Mouse (Mus musculus) cortical plate, adult 2 months (tissue): ENCODE measurements around the gene 1700029H14Rik. TPM values are rescaled to one million over a fixed set of nuclear protein-coding genes. Genes with fewer than 3 reads are reported as not detected.

Experiments
- H3K27ac ChIP-seq: fragments of 200-500 bp; 2 replicates; pipeline ENCODE4 v1.5.1; 2012; ENCODE audit warnings: low read length, control low read depth, inconsistent platforms; ENCODE audit not compliant: insufficient read depth
- H3K4me1 ChIP-seq: fragments of 200-500 bp; 2 replicates; pipeline ENCODE4 v1.6.1; 2011; ENCODE audit warnings: low read length; ENCODE audit not compliant: control insufficient read depth, insufficient read depth
- H3K4me3 ChIP-seq: fragments of 200-500 bp; 2 replicates; pipeline ENCODE4 v1.5.1; 2011; ENCODE audit warnings: mild to moderate bottlenecking, low read length, control low read depth; ENCODE audit not compliant: insufficient read depth
- CTCF ChIP-seq: fragments of 200-500 bp; IDR thresholded peaks from 2 replicates; pipeline ENCODE4 v1.5.1; 2011; ENCODE audit warnings: mild to moderate bottlenecking, control low read depth, low read length; ENCODE audit not compliant: insufficient read depth; ENCODE audit errors: extremely low read depth
- POLR2A ChIP-seq: fragments of 200-500 bp; IDR thresholded peaks from 2 replicates; pipeline ENCODE4 v1.6.1; 2011; ENCODE audit warnings: mild to moderate bottlenecking, low read length, control low read depth; ENCODE audit not compliant: insufficient read depth; ENCODE audit errors: extremely low read depth
- polyA plus RNA-seq: library from polyadenylated mRNA; depleted of rRNA; stranded (reverse); fragments of >200 nt; gene quantifications from 2 replicates; pipeline ENCODE4 v1.2.3, GENCODE M21; 2012

1700029H14Rik gene
- polyA plus RNA-seq, 1 experiment, result 0.08 TPM

DNA sequence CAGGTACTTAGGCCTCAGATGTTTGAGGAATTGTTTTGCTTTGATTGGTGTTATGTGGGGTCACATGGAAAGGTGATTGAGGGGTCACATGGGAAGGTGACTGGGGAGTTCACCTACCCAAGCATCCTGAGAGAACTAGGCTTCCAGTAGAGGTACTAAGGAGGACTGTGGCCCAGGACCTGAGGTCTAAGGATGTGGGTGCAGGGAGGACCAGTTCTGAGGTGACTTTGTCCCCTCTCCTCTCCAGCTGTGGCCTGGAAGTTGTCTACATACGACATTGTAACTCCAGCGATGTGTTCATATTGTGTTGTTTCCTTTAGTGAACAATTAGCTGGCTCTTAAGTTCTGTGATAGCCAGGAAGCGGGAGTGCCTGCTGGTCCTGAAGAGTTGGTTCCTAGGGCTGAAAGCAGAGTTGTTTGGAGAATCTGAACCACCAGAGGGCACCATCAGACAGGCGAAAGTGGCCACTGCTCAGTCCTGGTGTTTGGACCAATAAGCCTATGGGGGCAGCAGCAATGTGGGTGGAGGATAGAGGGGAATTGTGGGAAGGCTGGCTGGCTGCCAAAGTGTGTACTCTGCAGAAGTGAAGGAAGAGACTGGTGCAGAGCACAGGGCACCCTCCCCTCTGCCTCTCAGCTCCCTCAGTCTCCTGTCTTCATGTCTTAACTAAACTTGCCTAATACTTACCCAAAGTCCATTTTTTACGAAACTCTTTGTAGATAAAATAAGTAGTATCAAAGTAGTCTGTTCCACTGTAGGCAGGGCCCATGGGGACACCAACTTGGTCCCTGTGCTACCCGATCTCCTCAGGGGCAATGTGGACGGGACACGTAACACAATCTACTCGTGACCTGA, 11.3 kb downstream of the 1700029H14Rik start:
- H3K4me3 ChIP-seq, result no peak overlapping the region
- no peak overlapping the region for H3K27ac ChIP-seq
- peaks cover 3% of the 10 kb centered on the region; the same call in 1 of the 2 replicates for H3K4me1 ChIP-seq
- TF ChIP-seq CTCF (peak; percentile 95), POLR2A (no peak)

DNA sequence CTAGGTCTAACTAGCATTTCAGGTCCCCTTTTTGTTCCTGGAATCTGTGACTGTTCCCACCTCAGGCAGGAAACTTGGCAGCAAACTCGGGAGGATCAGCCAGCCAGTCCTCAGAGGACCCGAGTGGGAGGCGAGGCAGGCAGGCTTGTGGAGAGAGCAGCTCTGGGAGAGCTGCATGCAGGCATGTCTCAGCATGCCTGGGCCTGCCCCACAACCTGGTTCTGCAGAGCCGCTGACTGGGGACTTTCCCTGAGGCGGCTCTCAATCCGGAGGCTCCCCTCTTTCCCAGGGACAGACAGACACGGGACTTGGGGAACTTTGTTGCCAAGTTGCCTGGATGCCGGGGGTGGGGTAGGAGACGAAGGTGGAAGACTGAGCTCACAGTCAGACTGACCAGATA, 13.4 kb downstream of the 1700029H14Rik start:
- H3K4me3 ChIP-seq, result no peak overlapping the region
- TF ChIP-seq POLR2A (no peak), CTCF (no peak)
- no peak overlapping the region for H3K27ac ChIP-seq
- H3K4me1 ChIP-seq, result peaks cover 3% of the 10 kb centered on the region; the same call in 1 of the 2 replicates

DNA sequence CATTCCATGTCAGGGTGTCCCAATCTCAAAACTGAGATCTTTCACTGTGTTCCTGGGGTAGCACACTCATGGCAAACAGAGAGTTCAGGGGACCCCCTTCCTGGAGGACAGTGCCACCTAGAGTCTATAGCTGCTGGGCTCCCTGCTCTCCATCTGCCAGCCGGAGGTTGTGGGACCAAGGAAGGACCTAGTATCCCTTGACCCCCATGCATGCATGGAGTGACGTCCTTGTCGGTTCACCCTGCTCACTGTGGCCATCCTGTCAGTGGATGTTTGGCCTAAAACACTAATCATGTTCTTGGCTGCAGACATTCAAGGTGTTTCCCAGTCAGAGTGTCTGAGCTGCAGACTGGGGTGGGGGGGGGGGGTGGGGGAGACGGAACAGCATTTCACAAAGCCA, 14.0 kb downstream of the 1700029H14Rik start:
- Histone ChIP-seq H3K4me3 (no peak overlapping the region), H3K4me1 (peaks cover 3% of the 10 kb centered on the region; the same call in 1 of the 2 replicates)

DNA sequence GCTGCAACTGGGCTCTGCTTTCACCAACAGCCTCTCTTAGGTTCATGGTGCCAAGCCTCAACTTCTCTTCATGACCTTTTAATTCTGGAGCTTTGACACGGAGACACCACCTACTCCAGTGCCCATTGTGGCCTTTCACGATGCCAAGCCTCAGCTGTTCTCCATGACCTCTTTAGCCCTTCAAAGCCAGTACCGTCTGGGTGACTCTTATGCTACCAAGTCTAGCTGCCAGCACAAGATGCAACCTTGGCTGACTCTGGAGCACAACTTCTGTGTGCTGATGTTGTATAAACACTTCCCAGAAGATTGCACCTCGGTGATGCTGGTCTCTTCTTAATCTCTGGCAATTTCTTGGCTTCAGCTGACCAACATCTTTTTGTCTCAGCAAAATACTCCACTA, 15.8 kb downstream of the 1700029H14Rik start:
- TF ChIP-seq CTCF, result no peak
- H3K4me3 ChIP-seq, result no peak overlapping the region
- no peak overlapping the region for H3K27ac ChIP-seq
- H3K4me1 ChIP-seq, result peaks cover 5% of the 10 kb centered on the region; the same call in 1 of the 2 replicates

More for the DNA sequence above, 14.0 kb downstream of the 1700029H14Rik start:
- no peak overlapping the region for H3K27ac ChIP-seq
- TF ChIP-seq POLR2A (no peak), CTCF (peak; percentile 55)

DNA sequence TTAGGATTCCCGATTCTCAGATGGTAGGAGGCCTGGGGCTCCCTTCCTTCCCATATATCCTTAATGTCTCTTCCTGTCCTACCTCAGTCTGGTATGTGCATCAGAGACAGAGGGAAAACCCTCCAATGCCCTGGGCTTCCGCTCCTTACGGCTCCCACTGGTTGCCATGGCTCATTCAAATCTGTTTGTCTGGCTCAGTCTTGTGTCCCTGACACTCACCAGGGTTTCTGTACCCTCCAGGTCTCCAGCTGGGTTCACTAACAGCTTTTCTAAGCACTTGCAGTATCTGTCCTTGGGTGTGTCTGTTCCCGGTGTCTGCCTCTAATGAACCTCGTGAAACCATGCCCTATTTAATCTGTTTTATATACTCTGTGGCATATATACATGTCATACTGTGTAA, 20.7 kb downstream of the 1700029H14Rik start:
- H3K27ac ChIP-seq, result no peak overlapping the region
- TF ChIP-seq CTCF, result no peak
- TF ChIP-seq POLR2A, result no peak
- H3K4me1 ChIP-seq, result peaks cover 3% of the 10 kb centered on the region
- no peak overlapping the region for H3K4me3 ChIP-seq

DNA sequence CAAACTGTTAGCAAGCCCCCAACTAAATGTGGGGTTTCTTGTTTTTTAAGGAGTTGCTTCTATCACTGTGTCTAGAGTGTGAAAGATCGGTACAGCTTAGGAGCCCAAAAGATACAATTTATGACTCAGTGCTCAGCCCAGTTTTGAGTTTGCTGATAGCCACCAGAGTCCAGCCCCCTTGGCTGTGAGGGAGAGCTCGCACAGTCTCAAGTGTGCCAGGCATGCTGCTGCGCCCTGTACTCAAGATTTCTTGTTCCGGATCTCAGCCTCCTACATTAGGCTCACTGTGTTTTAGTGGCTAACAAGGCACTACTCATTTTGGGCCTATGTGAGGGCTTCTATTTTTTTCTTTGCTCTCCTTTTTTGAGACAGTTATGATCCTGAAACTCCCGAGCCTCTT, 22.1 kb downstream of the 1700029H14Rik start:
- Histone ChIP-seq H3K27ac (no peak overlapping the region), H3K4me3 (no peak overlapping the region), H3K4me1 (peaks cover 3% of the 10 kb centered on the region)
- TF ChIP-seq CTCF (no peak), POLR2A (no peak)

DNA sequence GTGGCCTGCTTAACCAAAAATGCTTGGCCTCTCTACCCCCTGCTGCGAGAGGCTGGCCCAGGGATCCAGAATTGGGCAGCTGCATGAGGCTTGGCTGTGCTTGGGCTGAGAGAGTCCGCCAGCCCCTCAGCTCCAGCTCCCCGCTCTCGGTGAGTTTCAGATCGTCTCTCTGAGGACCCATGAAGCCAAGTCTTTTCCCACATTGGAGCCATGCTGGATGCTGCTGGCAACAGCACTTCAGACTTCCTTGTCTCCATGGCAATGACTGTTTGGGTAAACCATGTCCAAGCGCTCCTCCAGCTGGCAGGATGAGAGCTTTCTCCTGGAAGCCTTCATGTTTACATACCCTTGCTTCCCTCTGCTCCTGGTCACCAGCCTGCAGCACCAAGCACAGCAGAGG, 23.4 kb downstream of the 1700029H14Rik start:
- H3K27ac ChIP-seq, result no peak overlapping the region
- no peak overlapping the region for H3K4me3 ChIP-seq
- TF ChIP-seq CTCF, result no peak

DNA sequence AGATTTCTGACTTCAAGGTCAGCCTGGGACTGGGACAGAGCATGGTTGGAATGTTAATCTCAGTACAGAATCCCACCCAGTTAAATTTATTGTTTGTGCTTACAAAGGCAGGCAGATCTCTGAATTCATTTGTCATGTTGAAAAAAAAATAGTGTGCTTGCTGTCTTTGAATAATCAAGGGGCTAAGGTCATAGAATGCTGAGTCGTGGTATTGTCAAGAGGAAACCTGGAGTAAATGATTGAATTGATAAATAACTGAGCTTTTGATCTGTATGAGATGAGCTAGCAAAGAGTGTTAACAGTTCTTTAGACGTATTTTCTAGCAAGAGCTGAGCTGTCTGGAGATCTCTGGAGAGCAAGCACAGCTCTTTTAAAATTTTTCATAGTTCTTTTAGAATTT, 25.2 kb downstream of the 1700029H14Rik start:
- no peak for TF ChIP-seq POLR2A
- TF ChIP-seq CTCF, result no peak
- Histone ChIP-seq H3K4me3 (no peak overlapping the region), H3K4me1 (peaks cover 3% of the 10 kb centered on the region), H3K27ac (no peak overlapping the region)

More for the DNA sequence above, 23.4 kb downstream of the 1700029H14Rik start:
- H3K4me1 ChIP-seq, result peaks cover 3% of the 10 kb centered on the region

DNA sequence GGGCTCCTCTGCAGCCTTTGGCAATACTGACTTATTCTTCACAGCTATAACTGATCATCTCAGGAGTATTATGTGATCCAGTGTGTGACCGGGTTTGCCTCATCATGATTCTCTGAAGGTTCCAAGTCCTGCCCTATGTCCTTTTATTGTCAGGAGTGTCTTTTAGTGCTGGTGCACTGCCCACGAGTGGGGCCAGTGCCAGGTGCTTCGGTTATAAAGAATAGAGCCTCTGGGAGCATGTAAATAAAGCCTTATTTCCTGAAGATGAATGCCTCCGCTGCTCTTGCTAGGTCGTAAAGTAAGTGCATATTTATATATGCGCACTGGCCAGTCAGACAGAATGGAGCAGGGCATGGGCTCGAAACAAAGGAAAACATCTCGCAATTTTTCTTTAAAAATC, 29.1 kb downstream of the 1700029H14Rik start:
- Histone ChIP-seq H3K4me1 (peaks cover 3% of the 10 kb centered on the region), H3K27ac (no peak overlapping the region), H3K4me3 (no peak overlapping the region)
- TF ChIP-seq POLR2A (no peak), CTCF (no peak)

DNA sequence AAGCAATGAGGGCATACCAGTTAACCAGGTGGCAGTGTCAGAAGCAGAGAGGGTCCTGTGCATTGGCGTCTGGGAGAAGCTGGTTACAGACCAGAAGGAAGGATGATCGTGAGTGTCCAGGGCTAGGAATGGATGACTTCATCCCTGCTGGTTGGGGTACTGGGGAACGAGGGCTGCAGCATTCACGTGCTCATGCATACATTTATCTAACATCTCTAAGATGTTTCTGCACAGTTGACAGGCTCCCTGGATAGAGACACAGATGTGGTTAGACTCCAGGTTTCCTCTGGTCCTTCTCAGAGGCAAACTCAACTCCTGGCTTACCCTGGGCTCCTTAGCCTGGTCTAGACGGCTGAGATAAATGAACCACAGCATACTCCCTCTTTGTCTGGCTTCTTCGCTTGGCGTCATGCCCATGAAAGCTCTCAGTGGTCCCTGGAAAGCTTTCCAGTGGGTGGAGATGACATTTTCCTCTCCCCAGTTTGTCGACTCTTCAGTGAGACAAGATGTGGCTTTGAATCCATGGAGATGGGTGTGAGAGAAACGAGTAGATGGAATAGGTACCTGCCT, 30.6 kb downstream of the 1700029H14Rik start:
- H3K4me1 ChIP-seq, result peaks cover 2% of the 10 kb centered on the region; the same call in 1 of the 2 replicates
- no peak overlapping the region for H3K27ac ChIP-seq
- no peak overlapping the region for H3K4me3 ChIP-seq
- TF ChIP-seq POLR2A (no peak), CTCF (no peak)
